Mouse (Mus musculus): Measurements from ENCODE around the gene Exoc3. TPM values are rescaled to one million over a fixed set of nuclear protein-coding genes. Genes with fewer than 3 reads are reported as not detected.

The Exoc3 gene
- polyA plus RNA-seq, 1 experiment from 2014 or later: 114 TPM

- Histone ChIP-seq H3K9ac (no peak overlapping the region), H3K9me3 (no peaks in the 10 kb centered on the region), H3K4me2 (no peak overlapping the region), H3K27ac (no peak overlapping the region), H3K36me3 (no peaks in the 10 kb centered on the region), H3K4me1 (replicated peaks) (no peaks in the 10 kb centered on the region), H3K27me3 (peaks cover 28% of the 10 kb centered on the region), H3K4me3 (no peak overlapping the region)
- WGBS: 79% methylated on average over 7 of the region's 7 CpGs
- ATAC-seq (ENCODE audit: low FRiP score): no peak
Measured at GRCm38 (mm10) chr13:74127571-74127970, 81.0 kb downstream of the Exoc3 start.

DNA sequence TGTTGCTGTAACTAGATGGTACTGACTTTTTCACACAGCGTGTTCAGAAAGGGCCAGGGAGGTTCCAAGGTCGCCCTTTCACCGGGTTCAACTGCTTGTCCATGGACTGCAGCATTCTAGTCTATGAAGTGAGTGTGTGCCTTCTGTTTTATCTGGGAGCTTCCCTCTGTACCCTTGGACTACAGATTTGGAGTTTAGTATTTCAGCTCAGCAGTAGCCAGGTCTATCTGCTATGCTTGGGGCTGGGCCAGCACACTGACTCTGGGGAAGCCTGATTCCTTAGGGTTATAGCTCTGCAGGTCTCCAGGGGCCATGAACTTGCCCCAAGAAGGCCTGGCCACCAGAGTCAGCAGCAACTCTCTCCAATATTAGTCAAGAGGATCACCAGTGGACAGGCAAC, 85.9 kb downstream of the Exoc3 start:
- no peak for ATAC-seq (ENCODE audit: low FRiP score)
- H3K27me3 ChIP-seq: peaks cover 66% of the 10 kb centered on the region

DNA sequence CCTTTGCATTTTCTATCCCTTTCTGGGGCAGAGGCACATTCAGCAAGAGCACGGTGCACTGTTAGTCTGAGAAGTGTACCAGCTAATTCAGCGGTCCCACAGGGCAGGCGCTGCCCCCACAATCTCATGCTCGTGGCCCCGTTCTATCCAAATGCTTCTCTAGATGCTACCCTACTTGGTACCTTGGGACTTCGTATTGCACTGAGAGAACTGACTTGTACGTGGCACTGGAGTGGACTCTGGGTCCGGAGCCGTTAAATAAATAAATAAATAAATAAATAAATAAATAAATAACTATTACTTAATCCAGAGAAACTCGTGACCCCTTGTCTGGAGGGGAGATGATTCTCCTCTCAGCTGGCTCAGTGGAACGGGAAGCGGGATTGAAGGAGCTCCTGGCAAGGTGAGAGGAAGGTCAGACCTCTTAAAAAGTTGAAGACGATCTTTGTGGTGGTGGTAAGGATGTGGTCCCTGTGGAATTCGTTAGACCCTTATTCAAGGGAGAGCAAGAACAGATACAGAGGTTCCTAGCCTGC, 86.7 kb downstream of the Exoc3 start:
- peak overlapping the region; percentile 74 for H3K4me2 ChIP-seq
- H3K9me3 ChIP-seq: no peaks in the 10 kb centered on the region
- H3K27ac ChIP-seq: no peak overlapping the region
- H3K36me3 ChIP-seq: no peaks in the 10 kb centered on the region
- peaks cover 66% of the 10 kb centered on the region for H3K27me3 ChIP-seq
- H3K9ac ChIP-seq: no peak overlapping the region
- peak overlapping the region; percentile 44; the same call in 1 of the 2 replicates for H3K4me3 ChIP-seq
- peaks cover 8% of the 10 kb centered on the region for H3K4me1 ChIP-seq (replicated peaks)
- 41% methylated on average over 14 of the region's 14 CpGs for WGBS
- ATAC-seq (ENCODE audit: low FRiP score): no peak

More for the DNA sequence above, 85.9 kb downstream of the Exoc3 start:
- no peak overlapping the region for H3K27ac ChIP-seq
- H3K9me3 ChIP-seq: no peaks in the 10 kb centered on the region
- no peaks in the 10 kb centered on the region for H3K36me3 ChIP-seq
- peaks cover 8% of the 10 kb centered on the region for H3K4me1 ChIP-seq (replicated peaks)
- 71% methylated on average over 3 of the region's 3 CpGs for WGBS
- H3K4me3 ChIP-seq: no peak overlapping the region
- no peak overlapping the region for H3K4me2 ChIP-seq
- H3K9ac ChIP-seq: no peak overlapping the region

DNA sequence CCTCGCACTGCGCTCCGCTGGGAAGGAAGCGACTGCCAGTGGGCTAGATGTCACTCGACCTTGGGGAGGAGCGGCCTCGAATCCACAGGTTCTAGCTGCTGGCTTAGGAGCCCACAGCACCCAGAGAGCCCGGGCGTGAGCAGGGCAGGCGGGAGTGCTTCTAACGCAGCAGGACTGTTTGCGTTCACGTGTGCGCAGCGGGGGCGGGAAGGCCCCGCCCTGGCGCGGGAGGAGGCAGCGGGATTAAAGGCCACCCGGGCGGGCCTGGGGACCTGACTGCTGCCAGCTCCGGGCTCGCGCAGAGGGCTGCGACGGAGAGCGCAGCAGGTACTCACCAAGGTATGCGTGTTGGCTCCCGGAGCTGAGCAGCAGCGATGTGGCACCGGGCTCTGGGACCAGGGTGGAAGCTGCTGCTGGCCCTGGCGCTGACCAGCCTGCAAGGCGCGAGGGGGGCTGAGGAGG, 87.4 kb downstream of the Exoc3 start, which contains the start of gene Slc9a3:
TSS of gene Slc9a3 (plus strand) at position 317 of the 462 bp plus-strand sequence.
- Histone ChIP-seq H3K4me1 (replicated peaks) (peaks cover 8% of the 10 kb centered on the region), H3K9ac (peak within 1 kb of the TSS; percentile 66), H3K27ac (no peak within 1 kb of the TSS), H3K27me3 (peaks cover 64% of the 10 kb centered on the region), H3K4me3 (peak within 1 kb of the TSS; percentile 44), H3K9me3 (no peaks in the 10 kb centered on the region), H3K4me2 (peak within 1 kb of the TSS; percentile 74), H3K36me3 (no peaks in the 10 kb centered on the region)
- peak; percentile 28; the same call in 1 of the 2 replicates for ATAC-seq (ENCODE audit: low FRiP score)
- WGBS: 1% methylated on average over 28 of the region's 35 CpGs

Other genes starting within 250 kb of the Exoc3 start
- not detected in 2 replicates for gene Zdhhc11, start 244.9 kb downstream of the Exoc3 start, polyA plus RNA-seq (2015; fragmentation: Nextera tagmentation; extraction: Ambion mirVana)
- gene Tppp, start 199.3 kb downstream of the Exoc3 start, polyA plus RNA-seq (2015; fragmentation: Nextera tagmentation; extraction: Ambion mirVana): 7.3 and 8.2 TPM in 2 replicates
- 10.0 and 12.0 TPM in 2 replicates for gene Cep72, start 146.4 kb downstream of the Exoc3 start, polyA plus RNA-seq (2015; fragmentation: Nextera tagmentation; extraction: Ambion mirVana)
- 0.04 TPM in 2 replicates for gene Slc9a3, start 87.3 kb downstream of the Exoc3 start, polyA plus RNA-seq (2015; fragmentation: Nextera tagmentation; extraction: Ambion mirVana)
- 0.49 and 0.61 TPM in 2 replicates for gene Ahrr, start 83.6 kb upstream of the Exoc3 start, polyA plus RNA-seq (2015; fragmentation: Nextera tagmentation; extraction: Ambion mirVana)
- 119 and 123 TPM in 2 replicates for gene Pdcd6, start 108.8 kb upstream of the Exoc3 start, polyA plus RNA-seq (2015; fragmentation: Nextera tagmentation; extraction: Ambion mirVana)
- 202 and 213 TPM in 2 replicates for gene Sdha, start 141.5 kb upstream of the Exoc3 start, polyA plus RNA-seq (2015; fragmentation: Nextera tagmentation; extraction: Ambion mirVana)
- 50.7 and 50.9 TPM in 2 replicates for gene Ccdc127, start 141.6 kb upstream of the Exoc3 start, polyA plus RNA-seq (2015; fragmentation: Nextera tagmentation; extraction: Ambion mirVana)
- gene Lrrc14b, start 155.3 kb upstream of the Exoc3 start, polyA plus RNA-seq (2015; fragmentation: Nextera tagmentation; extraction: Ambion mirVana): not detected in 2 replicates
- 5.8 and 6.5 TPM in 2 replicates for gene Zfp72, start 182.1 kb upstream of the Exoc3 start, polyA plus RNA-seq (2015; fragmentation: Nextera tagmentation; extraction: Ambion mirVana)
- 109 TPM in 2 replicates for gene Ftl1-ps1, start 191.0 kb upstream of the Exoc3 start, polyA plus RNA-seq (2015; fragmentation: Nextera tagmentation; extraction: Ambion mirVana)

Measured in hindbrain, embryonic 13.5 days (tissue).